Mouse (Mus musculus) cerebellum, adult (tissue): ENCODE results near the gene Wdr90.
"Not testable (repeated sequence)": the region's sequence is repeated elsewhere in the genome, so short reads cannot be mapped to it uniquely, and the experiment has no call there.

Experiments used
- ATAC-seq: cut with Nextera tagmentation; 2 replicates; pipeline ENCODE4 v1.9.2; 2017; ENCODE audit warnings: mild to moderate bottlenecking, moderate library complexity, mixed read lengths; ENCODE audit not compliant: insufficient number of reproducible peaks, low FRiP score, low TSS enrichment

The Wdr90 gene

GRCm38 (mm10) chr17:25809606-25810340, 51.5 kb downstream of the Wdr90 start:
- peak; percentile 51 for ATAC-seq

- ATAC-seq = peak; percentile 78
Measured at GRCm38 (mm10) chr17:25808789-25809605, 52.3 kb downstream of the Wdr90 start, which contains the start of gene Fbxl16. TSS of gene Fbxl16 (plus strand) at chr17:25809085.

DNA sequence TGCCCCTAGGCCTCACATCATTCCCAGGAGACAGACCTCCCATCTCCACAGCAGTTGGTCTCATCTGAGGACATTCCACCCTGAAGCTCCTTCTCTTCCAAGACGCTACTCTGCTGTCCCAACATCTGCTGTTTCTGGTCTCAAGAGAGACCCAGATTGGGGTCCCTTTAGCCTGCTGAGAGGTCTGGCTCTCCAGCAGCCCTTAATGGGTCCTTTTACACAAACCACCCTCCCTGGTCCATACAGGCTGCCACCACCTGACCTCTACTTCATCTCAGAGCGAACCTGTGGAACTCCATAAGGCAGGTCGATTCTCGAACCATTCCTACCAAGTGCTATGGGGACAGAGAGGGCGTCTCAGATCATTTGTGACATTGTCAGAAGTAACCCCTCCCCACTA, 53.3 kb downstream of the Wdr90 start:
- ATAC-seq = no peak

GRCm38 (mm10) chr17:25807452-25807851, 53.8 kb downstream of the Wdr90 start:
- ATAC-seq = not testable (repeated sequence)

DNA sequence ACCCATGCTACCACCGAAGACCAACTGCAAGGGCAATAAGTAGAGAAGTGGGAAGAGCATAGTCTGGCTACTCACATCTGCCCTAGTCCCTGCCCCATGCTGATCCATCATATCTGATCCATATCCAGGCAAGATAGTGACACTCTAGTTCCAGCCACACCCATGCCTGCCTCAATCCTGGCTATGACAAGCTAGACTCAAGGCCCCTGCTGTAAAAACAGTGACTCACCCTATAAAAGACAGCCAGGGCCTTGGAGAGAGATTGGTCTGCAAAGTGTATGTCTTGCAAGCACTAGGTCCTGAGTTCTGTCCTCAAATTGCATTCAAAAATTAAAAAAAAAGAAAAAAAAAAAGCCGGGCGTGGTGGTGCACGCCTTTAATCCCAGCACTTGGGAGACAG, 54.8 kb downstream of the Wdr90 start:
- no peak for ATAC-seq

GRCm38 (mm10) chr17:25802825-25803517, 58.3 kb downstream of the Wdr90 start:
- ATAC-seq = no peak

DNA sequence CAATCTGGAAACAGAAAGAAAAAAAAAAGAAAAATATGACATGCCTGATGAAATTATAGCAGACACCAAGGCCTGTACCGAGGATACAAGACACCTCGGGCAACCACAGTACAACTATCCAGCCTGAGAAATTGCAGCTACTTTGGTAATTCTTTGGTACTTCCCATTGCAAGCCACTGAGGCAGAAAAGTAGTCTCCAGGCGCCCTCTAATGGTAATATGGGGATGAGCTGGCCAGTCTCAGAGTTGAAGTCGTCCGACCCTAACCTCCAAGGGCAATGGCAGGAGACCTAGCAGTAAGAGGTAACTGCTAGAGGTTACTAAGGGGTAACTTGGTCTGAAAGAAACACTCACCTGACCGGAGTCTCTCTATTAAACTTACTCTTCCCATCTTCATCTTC, 60.3 kb downstream of the Wdr90 start:
- peak; percentile 49; the same call in 1 of the 2 replicates for ATAC-seq

GRCm38 (mm10) chr17:25796951-25797369, 64.3 kb downstream of the Wdr90 start, which contains the start of gene Metrn:
TSS of gene Metrn (minus strand) at chr17:25797136.
- no peak for ATAC-seq

- ATAC-seq = no peak
Measured at GRCm38 (mm10) chr17:25796211-25796771, 65.0 kb downstream of the Wdr90 start.

- ATAC-seq = no peak
Measured at GRCm38 (mm10) chr17:25795609-25796092, 65.7 kb downstream of the Wdr90 start, which contains the start of gene AC134908.4. TSS of gene AC134908.4 (minus strand) at chr17:25795659.

DNA sequence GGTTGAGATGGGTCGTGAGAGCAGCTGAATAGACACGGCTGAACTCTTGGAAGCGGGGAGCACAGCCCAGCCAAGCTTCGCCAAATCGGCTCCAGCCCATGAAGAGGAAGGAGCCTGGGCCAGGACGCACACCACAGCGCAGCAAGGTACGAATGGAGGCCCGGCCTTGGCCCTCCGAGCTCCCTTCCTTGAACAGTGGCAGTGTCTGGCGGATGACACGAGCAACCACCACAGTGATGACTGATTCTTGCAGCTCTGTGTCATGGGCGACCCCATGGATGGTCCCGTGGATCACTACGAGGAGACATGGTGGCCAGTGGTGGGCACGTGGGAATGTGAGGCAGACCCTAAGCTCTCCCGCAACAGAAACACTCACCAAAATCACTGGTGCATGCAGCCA, 66.3 kb downstream of the Wdr90 start:
- no peak for ATAC-seq
